Mouse (Mus musculus): ENCODE measurements around the gene Barx1.

Gene Barx1

DNA sequence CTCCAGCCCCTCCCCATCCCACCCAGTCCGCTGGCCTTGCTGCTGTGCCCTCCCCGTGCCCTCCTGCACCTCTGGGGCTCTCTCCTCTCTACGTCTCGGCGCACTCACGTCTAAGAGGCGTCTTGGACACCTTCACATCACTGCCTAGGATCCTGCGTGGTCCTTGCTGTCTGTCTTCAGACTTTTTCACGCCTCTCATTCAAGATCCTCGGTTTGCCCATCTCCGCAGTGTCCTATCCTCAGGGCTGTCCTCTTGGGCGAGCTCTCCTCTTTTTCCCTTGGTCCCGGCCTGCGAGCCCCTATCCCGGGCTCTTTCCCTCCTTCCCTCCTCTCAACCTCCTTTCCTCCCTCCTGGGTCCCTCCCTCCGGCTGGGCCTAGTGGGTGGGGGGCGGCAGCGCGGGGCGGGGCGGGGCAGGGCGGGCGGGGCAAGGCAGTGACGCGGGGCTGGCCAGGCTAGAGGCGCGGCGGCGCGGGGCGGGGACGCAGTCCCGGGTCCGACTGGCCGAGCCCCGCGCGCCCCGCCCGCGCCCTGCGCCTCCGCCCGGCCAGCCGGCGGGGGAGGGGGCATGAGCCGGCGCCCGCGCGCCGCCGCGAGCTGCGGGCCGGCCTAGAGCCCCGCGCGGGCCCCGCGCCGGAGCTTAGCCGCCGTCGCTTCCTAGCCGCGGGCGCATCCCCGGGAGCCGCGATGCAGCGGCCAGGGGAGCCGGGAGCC lies at the start of gene Barx1:
Gene Barx1 (plus strand): TSS at position 568 of the 713 bp plus-strand sequence.
- DNase-seq (ENCODE audit: low read depth, low spot score) = peak; percentile 43

GRCm38 (mm10) chr13:48614525-48614924 lies 48.3 kb upstream of the Barx1 start:
- no peak for DNase-seq (ENCODE audit: low read depth, low spot score)

- no peak for DNase-seq (ENCODE audit: low read depth, low spot score)
These were observed 45.0 kb upstream of the Barx1 start for GRCm38 (mm10) chr13:48617774-48618173.

DNA sequence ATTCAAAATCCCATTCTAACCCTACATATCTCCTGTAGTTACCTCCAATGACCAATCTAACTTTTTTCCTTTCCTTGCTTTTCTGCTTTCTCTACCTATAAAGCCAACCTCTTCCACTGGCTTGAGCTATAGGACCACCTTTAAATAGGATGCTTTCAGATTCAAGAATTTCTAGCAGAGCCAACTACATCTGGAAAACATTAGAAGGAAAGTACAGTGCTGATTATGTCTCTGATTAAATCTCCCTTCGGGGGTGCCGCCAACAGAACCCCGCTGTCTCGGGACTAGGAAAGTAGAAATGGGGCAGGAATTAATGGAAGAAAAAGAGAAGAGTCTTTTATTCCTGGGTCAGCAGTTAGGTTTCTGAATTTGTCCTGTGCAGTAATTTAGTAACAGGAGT lies 43.9 kb upstream of the Barx1 start:
- DNase-seq (ENCODE audit: low read depth, low spot score) = no peak

DNA sequence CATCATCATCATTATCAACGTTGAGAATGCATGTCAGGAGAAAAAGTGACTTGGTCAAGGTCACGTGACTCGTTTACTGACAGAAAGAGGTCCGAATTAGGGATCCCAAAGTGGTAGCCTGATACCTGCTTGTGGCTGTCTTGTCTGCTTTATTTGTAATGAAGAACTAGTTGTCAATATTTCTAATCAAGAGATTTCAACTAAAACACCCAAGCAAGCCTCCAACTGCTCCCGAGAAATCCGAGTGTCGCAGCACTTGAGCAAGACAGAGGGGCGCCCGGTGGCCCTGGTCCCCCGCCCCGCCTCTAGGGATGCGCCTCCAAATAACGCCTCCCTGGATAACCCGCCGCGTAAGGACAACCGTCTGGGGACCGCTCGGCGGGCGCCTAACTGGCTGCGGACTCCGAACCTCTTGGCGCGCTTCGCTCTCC lies 37.8 kb upstream of the Barx1 start:
- no peak for DNase-seq (ENCODE audit: low read depth, low spot score)

GRCm38 (mm10) chr13:48625433-48626184 lies 37.2 kb upstream of the Barx1 start, which contains the start of gene Ptpdc1:
Gene Ptpdc1, minus strand, starts transcription at chr13:48625664.
- peak; percentile 97 for DNase-seq (ENCODE audit: low read depth, low spot score)

DNA sequence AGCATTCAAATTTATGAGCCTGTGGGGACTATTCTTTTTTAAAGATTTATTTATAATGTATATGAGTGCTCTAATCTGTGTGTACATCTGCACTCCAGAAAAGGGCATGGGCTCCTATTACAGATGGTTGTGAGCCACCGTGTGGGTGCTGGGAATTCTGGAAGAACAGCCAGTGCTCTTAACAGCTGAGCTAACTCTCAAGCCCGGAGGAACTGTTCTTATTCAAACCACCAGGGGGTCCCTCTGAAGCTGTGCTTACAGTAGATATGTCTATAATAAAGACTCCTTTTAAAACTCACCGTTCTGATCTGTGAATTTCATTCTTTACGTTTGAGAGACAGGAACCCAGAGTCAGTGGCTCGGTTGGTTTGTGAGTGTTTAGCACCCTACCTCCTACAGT lies 31.1 kb upstream of the Barx1 start:
- DNase-seq (ENCODE audit: low read depth, low spot score) = peak; percentile 56

DNA sequence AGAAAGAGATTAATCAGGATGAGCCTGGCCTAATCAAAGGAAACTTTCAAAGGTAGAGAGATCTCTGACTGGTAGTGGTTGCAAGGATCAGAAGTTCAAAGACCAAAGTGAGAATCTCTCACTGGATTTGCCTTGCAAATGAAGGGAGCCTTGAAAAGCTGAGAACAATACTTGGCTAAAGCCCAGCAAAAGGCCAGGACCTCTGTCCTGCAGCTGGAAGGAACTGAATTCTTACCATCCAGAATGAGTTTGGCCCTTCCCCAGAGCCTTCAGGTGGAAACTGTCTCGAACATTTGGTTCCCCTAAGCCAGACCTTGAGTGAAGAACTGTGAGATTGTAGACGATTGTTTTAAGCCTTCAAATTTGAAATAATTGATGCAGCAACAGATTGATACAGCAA lies 25.1 kb upstream of the Barx1 start:
- DNase-seq (ENCODE audit: low read depth, low spot score) = no peak

DNA sequence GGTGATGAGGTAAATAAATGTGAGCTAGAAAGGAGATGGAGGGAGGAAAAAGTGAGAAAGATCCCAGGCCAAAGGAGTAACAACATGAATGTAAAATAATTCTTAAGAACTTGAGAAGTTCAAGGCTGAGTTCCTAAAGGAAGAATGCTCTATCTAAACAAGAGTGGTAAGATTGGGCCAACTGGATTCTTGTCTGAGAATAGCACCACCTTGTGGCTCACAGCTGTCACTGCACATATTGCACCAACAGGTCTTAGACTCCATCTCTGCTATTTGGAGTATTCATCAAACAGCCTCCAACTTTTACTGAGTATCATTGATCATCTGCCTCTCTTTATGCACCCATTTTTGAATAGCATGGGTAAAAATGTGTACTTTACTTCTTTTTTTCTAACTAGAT lies 23.2 kb upstream of the Barx1 start:
- peak; percentile 76 for DNase-seq (ENCODE audit: low read depth, low spot score)

DNA sequence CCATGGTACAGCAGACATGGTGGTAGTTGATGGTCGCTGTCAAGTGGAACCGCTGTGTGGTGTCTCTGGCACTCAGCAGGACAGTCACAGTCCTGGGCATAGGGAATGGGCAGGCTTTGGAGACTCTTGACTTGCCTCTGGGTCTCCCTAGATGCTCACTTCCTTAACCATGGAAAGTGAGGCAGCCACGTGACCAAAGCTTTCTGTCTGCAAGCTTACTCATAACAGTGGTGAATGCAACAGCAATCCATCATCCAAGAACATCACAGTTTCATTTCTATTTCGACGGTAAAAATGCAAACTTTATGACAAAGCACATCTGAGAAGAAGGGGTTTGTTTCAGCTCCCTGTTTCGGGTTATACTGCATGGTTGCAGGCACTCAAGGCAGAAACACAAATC lies 19.7 kb upstream of the Barx1 start:
- no peak for DNase-seq (ENCODE audit: low read depth, low spot score)

GRCm38 (mm10) chr13:48643991-48644390 lies 18.8 kb upstream of the Barx1 start:
- DNase-seq (ENCODE audit: low read depth, low spot score) = no peak

GRCm38 (mm10) chr13:48646696-48647095 lies 16.1 kb upstream of the Barx1 start:
- no peak for DNase-seq (ENCODE audit: low read depth, low spot score)

DNA sequence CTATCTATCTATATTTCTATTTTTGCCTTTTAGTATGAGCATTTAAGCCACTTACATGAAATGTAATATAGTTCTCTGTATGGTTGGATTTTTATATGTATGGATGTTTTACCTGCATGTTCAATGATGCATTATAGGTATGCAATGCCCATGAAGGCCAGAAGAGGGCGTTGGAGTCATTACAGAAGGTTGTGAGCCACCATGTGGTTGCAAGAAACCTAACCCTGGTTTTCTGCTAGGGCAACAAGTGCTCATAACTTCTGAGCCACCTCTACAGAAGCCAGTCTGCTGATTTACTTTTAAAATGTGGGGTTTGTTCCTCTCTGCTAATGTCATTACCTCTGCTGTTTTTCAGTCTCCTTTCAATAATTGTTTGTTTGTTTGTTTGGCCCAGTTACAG lies 12.2 kb upstream of the Barx1 start:
- peak; percentile 80 for DNase-seq (ENCODE audit: low read depth, low spot score)

- DNase-seq (ENCODE audit: low read depth, low spot score) = no peak
These were observed 11.4 kb upstream of the Barx1 start for GRCm38 (mm10) chr13:48651132-48652065.

DNA sequence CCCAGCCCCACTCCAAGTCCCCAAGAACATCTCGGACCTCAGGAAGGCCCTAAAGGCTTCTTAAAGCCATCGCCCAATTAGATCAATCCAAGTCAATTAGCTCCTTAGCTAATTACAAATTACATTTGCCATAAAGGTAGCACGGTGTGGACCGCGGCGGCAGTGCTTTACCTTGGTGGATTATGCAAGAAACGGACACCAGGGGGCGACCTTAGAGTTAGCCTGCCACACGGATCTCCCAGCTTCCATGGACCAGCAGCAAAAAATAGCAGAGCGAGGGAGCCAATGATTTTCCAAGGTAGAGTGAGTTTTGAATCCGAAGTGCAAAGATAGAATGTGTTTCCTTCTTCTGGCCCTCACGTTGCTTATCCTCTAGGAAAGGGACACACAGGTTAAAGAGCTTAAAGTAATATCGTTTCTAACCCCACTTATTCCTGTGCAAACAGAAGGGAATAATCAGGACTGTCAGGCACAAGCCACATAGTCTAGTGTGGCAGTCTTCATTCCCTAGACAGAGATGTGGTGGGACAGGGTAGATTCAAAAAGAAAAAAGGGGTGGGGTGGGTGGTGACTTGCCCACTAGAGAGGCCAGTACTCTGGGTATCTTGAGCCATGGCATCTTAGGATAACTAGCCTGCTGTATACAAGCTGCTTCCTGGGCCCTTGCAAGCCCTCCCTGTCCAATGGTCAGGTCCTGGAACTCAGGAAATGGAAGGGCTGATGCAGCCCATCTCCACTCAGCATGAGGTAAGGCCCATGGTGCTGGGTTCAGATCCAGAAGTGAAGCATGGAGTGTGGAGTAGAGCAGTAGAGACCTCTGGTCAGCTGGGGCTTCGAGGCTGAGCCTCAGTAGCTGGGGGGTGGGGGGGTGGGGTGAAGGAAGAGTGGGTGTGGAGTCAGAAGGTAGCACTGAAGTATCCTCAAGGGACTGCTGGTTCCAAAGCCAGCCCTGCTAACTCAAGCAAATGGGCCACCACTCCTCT lies 8.7 kb upstream of the Barx1 start:
- DNase-seq (ENCODE audit: low read depth, low spot score) = peak; percentile 73

DNA sequence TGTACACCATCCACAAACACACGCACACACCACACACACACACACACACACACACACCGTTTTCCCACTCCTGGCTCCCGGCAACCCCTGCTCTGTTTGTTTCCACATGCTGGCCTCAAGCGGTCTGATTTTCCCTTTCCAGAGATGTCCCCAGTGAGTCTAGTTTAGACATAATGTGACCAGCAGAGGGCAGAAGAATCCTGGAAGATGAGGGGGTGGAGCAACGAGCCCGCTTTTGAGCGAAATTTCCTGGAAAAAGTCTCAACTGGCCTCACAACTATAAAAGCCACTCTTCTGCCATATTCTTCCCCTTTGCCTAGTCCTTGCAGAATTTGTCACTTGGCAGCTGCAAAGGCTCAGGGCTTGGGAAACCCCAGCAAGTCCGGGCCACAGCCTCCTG lies 7.2 kb upstream of the Barx1 start:
- peak; percentile 84 for DNase-seq (ENCODE audit: low read depth, low spot score)

DNA sequence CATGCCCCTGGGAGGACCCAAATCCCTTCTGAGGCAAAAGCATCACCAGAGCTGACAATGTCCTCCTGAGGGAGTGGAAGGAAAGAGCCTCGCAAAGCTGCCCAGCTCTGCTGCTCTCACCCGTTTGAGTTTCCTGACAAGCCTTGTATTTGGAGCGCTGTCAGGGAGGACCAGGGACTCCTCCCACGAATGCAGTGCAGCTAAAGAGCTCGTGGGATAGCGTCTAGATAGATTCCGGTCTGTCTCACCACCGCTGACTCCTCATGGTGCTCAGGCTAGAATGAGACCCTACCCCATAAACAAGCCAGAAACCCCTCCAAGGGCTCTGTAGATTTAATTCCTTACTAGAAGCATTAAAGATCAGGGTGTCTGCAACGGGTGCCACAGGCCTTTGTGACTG lies 5.0 kb upstream of the Barx1 start:
- no peak for DNase-seq (ENCODE audit: low read depth, low spot score)

DNA sequence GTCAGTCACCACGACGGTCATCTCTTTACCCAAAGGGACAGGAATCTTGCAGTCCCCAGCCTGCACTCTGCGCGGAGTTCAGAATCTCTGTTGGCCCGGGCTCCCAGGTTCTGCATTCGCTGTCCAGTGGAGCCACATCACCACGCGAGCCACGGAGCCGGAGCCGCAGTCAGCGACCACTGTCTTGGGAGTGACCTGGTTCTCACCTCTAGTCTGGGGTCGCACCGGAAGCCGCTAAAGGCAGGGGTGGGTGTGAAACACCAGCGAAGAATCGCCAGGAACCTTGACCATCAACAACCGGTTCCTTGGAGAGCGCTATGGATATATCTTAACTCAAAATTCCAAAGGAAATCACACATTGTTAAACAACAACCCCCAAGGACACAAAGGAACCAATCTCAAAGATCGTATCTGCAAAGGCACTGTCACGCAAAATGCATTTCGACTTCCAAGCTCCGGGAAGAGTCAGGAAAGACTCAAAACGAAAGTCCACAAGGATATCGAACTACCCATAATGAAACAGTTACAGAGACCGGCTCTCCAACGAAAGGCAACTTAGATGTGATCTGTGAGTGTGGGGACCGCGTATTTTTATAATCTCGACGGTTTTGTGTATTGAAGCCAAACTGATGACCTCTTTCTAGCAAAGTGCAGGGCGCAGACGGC lies 4.1 kb upstream of the Barx1 start:
- no peak for DNase-seq (ENCODE audit: low read depth, low spot score)

GRCm38 (mm10) chr13:48659254-48660220 lies 3.3 kb upstream of the Barx1 start:
- DNase-seq (ENCODE audit: low read depth, low spot score) = peak; percentile 48

Measured in ZHBTc4 (cell line).